Mouse (Mus musculus): ENCODE measurements around the gene Arl11.

Gene Arl11

GRCm38 (mm10) chr14:61327618-61328450 is 18.3 kb downstream of the Arl11 start:
- peak; percentile 36 for DNase-seq (ENCODE audit: extremely low spot score)

GRCm38 (mm10) chr14:61330591-61330990 is 21.0 kb downstream of the Arl11 start:
- no peak for DNase-seq (ENCODE audit: extremely low spot score)

GRCm38 (mm10) chr14:61330996-61331561 is 21.5 kb downstream of the Arl11 start:
- DNase-seq (ENCODE audit: extremely low spot score), result peak; percentile 78

GRCm38 (mm10) chr14:61339381-61339780 is 29.8 kb downstream of the Arl11 start:
- DNase-seq (ENCODE audit: extremely low spot score), result no peak

GRCm38 (mm10) chr14:61344590-61344989 is 35.0 kb downstream of the Arl11 start:
- DNase-seq (ENCODE audit: extremely low spot score), result no peak

- DNase-seq (ENCODE audit: extremely low spot score), result no peak
Measured at GRCm38 (mm10) chr14:61346827-61347698, 37.5 kb downstream of the Arl11 start.

GRCm38 (mm10) chr14:61349876-61350275 is 40.3 kb downstream of the Arl11 start:
- no peak for DNase-seq (ENCODE audit: extremely low spot score)

- no peak for DNase-seq (ENCODE audit: extremely low spot score)
Measured at GRCm38 (mm10) chr14:61350808-61351207, 41.3 kb downstream of the Arl11 start.

- DNase-seq (ENCODE audit: extremely low spot score), result no peak
Measured at GRCm38 (mm10) chr14:61354251-61355235, 45.0 kb downstream of the Arl11 start.

- peak; percentile 91 for DNase-seq (ENCODE audit: extremely low spot score)
Measured at GRCm38 (mm10) chr14:61360131-61360980, 50.8 kb downstream of the Arl11 start, which contains the start of gene Ebpl. Gene Ebpl (minus strand): TSS chr14:61360439.

- no peak for DNase-seq (ENCODE audit: extremely low spot score)
Measured at GRCm38 (mm10) chr14:61360981-61361511, 51.5 kb downstream of the Arl11 start.

All from embryo, embryonic 9.5 days (tissue).